Mouse (Mus musculus): Measurements from ENCODE around the gene Atp11a. TPM values are rescaled to one million over a fixed set of nuclear protein-coding genes. Genes with fewer than 3 reads are reported as not detected.

Atp11a gene
- polyA plus RNA-seq, 1 experiment from 2014 or later, result 22.2 TPM

- 33% methylated on average over 6 of the region's 6 CpGs for WGBS
- no peak for ATAC-seq (ENCODE audit: insufficient number of reproducible peaks, low FRiP score, low TSS enrichment, low read depth)
These were observed 3.8 kb upstream of the Atp11a start for GRCm38 (mm10) chr8:12753054-12753453.

GRCm38 (mm10) chr8:12754115-12754514 is 2.7 kb upstream of the Atp11a start:
- Histone ChIP-seq H3K27me3 (no peaks in the 10 kb centered on the region), H3K9me3 (replicated peaks) (no peaks in the 10 kb centered on the region), H3K36me3 (no peaks in the 10 kb centered on the region), H3K9ac (no peak overlapping the region), H3K4me1 (peaks cover 25% of the 10 kb centered on the region), H3K4me2 (replicated peaks) (no peak overlapping the region), H3K4me3 (replicated peaks) (no peak overlapping the region), H3K27ac (replicated peaks) (no peak overlapping the region)
- ATAC-seq (ENCODE audit: insufficient number of reproducible peaks, low FRiP score, low TSS enrichment, low read depth), result no peak
- 59% methylated on average over 5 of the region's 5 CpGs for WGBS

More at GRCm38 (mm10) chr8:12753054-12753453, 3.8 kb upstream of the Atp11a start:
- Histone ChIP-seq H3K4me1 (peaks cover 15% of the 10 kb centered on the region), H3K27ac (replicated peaks) (peak overlapping the region; percentile 36; the same call in 1 of the 2 replicates), H3K4me3 (replicated peaks) (no peak overlapping the region), H3K4me2 (replicated peaks) (no peak overlapping the region), H3K27me3 (no peaks in the 10 kb centered on the region), H3K36me3 (no peaks in the 10 kb centered on the region), H3K9me3 (replicated peaks) (no peaks in the 10 kb centered on the region), H3K9ac (no peak overlapping the region)

- Histone ChIP-seq H3K27me3 (no peaks in the 10 kb centered on the region), H3K4me3 (replicated peaks) (no peak overlapping the region), H3K9ac (no peak overlapping the region), H3K9me3 (replicated peaks) (no peaks in the 10 kb centered on the region), H3K36me3 (no peaks in the 10 kb centered on the region), H3K4me2 (replicated peaks) (no peak overlapping the region), H3K27ac (replicated peaks) (no peak overlapping the region), H3K4me1 (peaks cover 37% of the 10 kb centered on the region)
- 44% methylated on average over 2 of the region's 2 CpGs for WGBS
- ATAC-seq (ENCODE audit: insufficient number of reproducible peaks, low FRiP score, low TSS enrichment, low read depth), result no peak
These were observed 1.5 kb upstream of the Atp11a start for GRCm38 (mm10) chr8:12755312-12755711.

GRCm38 (mm10) chr8:12755826-12756225 is 988 bp upstream of the Atp11a start:
- no peaks in the 10 kb centered on the region for H3K36me3 ChIP-seq
- 75% methylated on average over 5 of the region's 5 CpGs for WGBS
- no peaks in the 10 kb centered on the region for H3K9me3 ChIP-seq (replicated peaks)
- no peak for ATAC-seq (ENCODE audit: insufficient number of reproducible peaks, low FRiP score, low TSS enrichment, low read depth)
- no peak overlapping the region for H3K9ac ChIP-seq
- 0 out of 2 replicates have a peak overlapping the region, but pooled peaks have one; percentile 80 for H3K27ac ChIP-seq (replicated peaks)
- H3K27me3 ChIP-seq, result no peaks in the 10 kb centered on the region
- H3K4me3 ChIP-seq (replicated peaks), result no peak overlapping the region
- peaks cover 42% of the 10 kb centered on the region for H3K4me1 ChIP-seq
- no peak overlapping the region for H3K4me2 ChIP-seq (replicated peaks)

- Histone ChIP-seq H3K4me2 (replicated peaks) (peak overlapping the region; percentile 86), H3K27me3 (no peaks in the 10 kb centered on the region), H3K9ac (peak overlapping the region; percentile 94), H3K4me3 (replicated peaks) (peak overlapping the region; percentile 93), H3K36me3 (peaks cover 3% of the 10 kb centered on the region; the same call in 1 of the 2 replicates), H3K4me1 (peaks cover 49% of the 10 kb centered on the region), H3K9me3 (replicated peaks) (no peaks in the 10 kb centered on the region), H3K27ac (replicated peaks) (peak overlapping the region; percentile 80)
- ATAC-seq (ENCODE audit: insufficient number of reproducible peaks, low FRiP score, low TSS enrichment, low read depth), result peak; percentile 26; the same call in 1 of the 2 replicates
- under 1% methylated on average over 61 of the region's 61 CpGs for WGBS
These were observed 572 bp downstream of the Atp11a start for GRCm38 (mm10) chr8:12757231-12757940.

GRCm38 (mm10) chr8:12759963-12760362 is 3.1 kb downstream of the Atp11a start:
- no peak for ATAC-seq (ENCODE audit: insufficient number of reproducible peaks, low FRiP score, low TSS enrichment, low read depth)
- no peak overlapping the region for H3K9ac ChIP-seq
- no peaks in the 10 kb centered on the region for H3K27me3 ChIP-seq
- H3K27ac ChIP-seq (replicated peaks), result no peak overlapping the region
- peaks cover 3% of the 10 kb centered on the region; the same call in 1 of the 2 replicates for H3K36me3 ChIP-seq
- H3K9me3 ChIP-seq (replicated peaks), result no peaks in the 10 kb centered on the region
- 75% methylated on average over 3 of the region's 3 CpGs for WGBS
- H3K4me1 ChIP-seq, result peaks cover 49% of the 10 kb centered on the region
- no peak overlapping the region for H3K4me3 ChIP-seq (replicated peaks)
- no peak overlapping the region for H3K4me2 ChIP-seq (replicated peaks)

- Histone ChIP-seq H3K4me2 (replicated peaks) (no peak overlapping the region), H3K27me3 (no peaks in the 10 kb centered on the region), H3K4me3 (replicated peaks) (no peak overlapping the region), H3K27ac (replicated peaks) (no peak overlapping the region), H3K9me3 (replicated peaks) (no peaks in the 10 kb centered on the region), H3K4me1 (peaks cover 41% of the 10 kb centered on the region), H3K36me3 (peaks cover 3% of the 10 kb centered on the region; the same call in 1 of the 2 replicates), H3K9ac (no peak overlapping the region)
- 70% methylated on average over 3 of the region's 3 CpGs for WGBS
- no peak for ATAC-seq (ENCODE audit: insufficient number of reproducible peaks, low FRiP score, low TSS enrichment, low read depth)
These were observed 5.1 kb downstream of the Atp11a start for GRCm38 (mm10) chr8:12761873-12762272.

GRCm38 (mm10) chr8:12763565-12764108 is 6.8 kb downstream of the Atp11a start:
- H3K4me1 ChIP-seq, result peaks cover 29% of the 10 kb centered on the region
- no peak for ATAC-seq (ENCODE audit: insufficient number of reproducible peaks, low FRiP score, low TSS enrichment, low read depth)
- H3K36me3 ChIP-seq, result peaks cover 3% of the 10 kb centered on the region; the same call in 1 of the 2 replicates
- H3K9me3 ChIP-seq (replicated peaks), result no peaks in the 10 kb centered on the region
- no peak overlapping the region for H3K4me3 ChIP-seq (replicated peaks)
- no peak overlapping the region for H3K4me2 ChIP-seq (replicated peaks)
- no peak overlapping the region; the same call in 1 of the 2 replicates for H3K27ac ChIP-seq (replicated peaks)
- 81% methylated on average over 4 of the region's 4 CpGs for WGBS
- no peaks in the 10 kb centered on the region for H3K27me3 ChIP-seq
- no peak overlapping the region for H3K9ac ChIP-seq

- H3K27ac ChIP-seq (replicated peaks), result no peak overlapping the region
- H3K27me3 ChIP-seq, result no peaks in the 10 kb centered on the region
- ATAC-seq (ENCODE audit: insufficient number of reproducible peaks, low FRiP score, low TSS enrichment, low read depth), result no peak
- H3K4me3 ChIP-seq (replicated peaks), result no peak overlapping the region
- H3K36me3 ChIP-seq, result peaks cover 3% of the 10 kb centered on the region; the same call in 1 of the 2 replicates
- no peaks in the 10 kb centered on the region for H3K9me3 ChIP-seq (replicated peaks)
- no peak overlapping the region for H3K9ac ChIP-seq
- no peak overlapping the region for H3K4me2 ChIP-seq (replicated peaks)
- peaks cover 16% of the 10 kb centered on the region for H3K4me1 ChIP-seq
- 67% methylated on average over 4 of the region's 4 CpGs for WGBS
These were observed 8.2 kb downstream of the Atp11a start for GRCm38 (mm10) chr8:12764971-12765370.

GRCm38 (mm10) chr8:12767176-12767575 is 10.4 kb downstream of the Atp11a start:
- Histone ChIP-seq H3K4me2 (replicated peaks) (no peak overlapping the region), H3K9me3 (replicated peaks) (no peaks in the 10 kb centered on the region), H3K4me3 (replicated peaks) (no peak overlapping the region), H3K27me3 (no peaks in the 10 kb centered on the region), H3K36me3 (peaks cover under 1% of the 10 kb centered on the region; the same call in 1 of the 2 replicates), H3K9ac (no peak overlapping the region), H3K27ac (replicated peaks) (no peak overlapping the region), H3K4me1 (no peaks in the 10 kb centered on the region)
- WGBS, result 92% methylated on average over 3 of the region's 3 CpGs
- no peak for ATAC-seq (ENCODE audit: insufficient number of reproducible peaks, low FRiP score, low TSS enrichment, low read depth)

GRCm38 (mm10) chr8:12768747-12769146 is 11.9 kb downstream of the Atp11a start:
- 75% methylated on average over 6 of the region's 6 CpGs for WGBS
- H3K9ac ChIP-seq, result no peak overlapping the region
- no peak overlapping the region for H3K27ac ChIP-seq (replicated peaks)
- H3K4me2 ChIP-seq (replicated peaks), result no peak overlapping the region
- ATAC-seq (ENCODE audit: insufficient number of reproducible peaks, low FRiP score, low TSS enrichment, low read depth), result no peak
- H3K4me3 ChIP-seq (replicated peaks), result no peak overlapping the region
- no peaks in the 10 kb centered on the region for H3K9me3 ChIP-seq (replicated peaks)
- no peaks in the 10 kb centered on the region for H3K36me3 ChIP-seq
- no peaks in the 10 kb centered on the region for H3K27me3 ChIP-seq
- no peaks in the 10 kb centered on the region for H3K4me1 ChIP-seq

Data from embryonic facial prominence, embryonic 15.5 days (tissue).